Mouse (Mus musculus): Measurements from ENCODE around the gene Psmb11.

The Psmb11 gene

GRCm38 (mm10) chr14:54624976-54625375 lies 3.7 kb downstream of the Psmb11 start:
- peaks cover 22% of the 10 kb centered on the region for H3K4me1 ChIP-seq (replicated peaks; ENCODE audit: low read depth, low read length)
- TF ChIP-seq POU5F1 (IDR thresholded peaks at IDR 0.05; ENCODE audit: borderline replicate concordance, low read length) (no peak), NANOG (IDR thresholded peaks at IDR 0.05; ENCODE audit: borderline replicate concordance, low read length) (no peak), CTCF (conservative IDR thresholded peaks at IDR 0.05; ENCODE audit: low read length) (no peak)
- H3K36me3 ChIP-seq (ENCODE audit: insufficient read depth, low read length), result no peaks in the 10 kb centered on the region

GRCm38 (mm10) chr14:54628103-54628502 lies 6.9 kb downstream of the Psmb11 start:
- no peak overlapping the region for H3K4me3 ChIP-seq (replicated peaks; ENCODE audit: low read length)
- TF ChIP-seq POU5F1 (IDR thresholded peaks at IDR 0.05; ENCODE audit: borderline replicate concordance, low read length), result no peak
- TF ChIP-seq CTCF (conservative IDR thresholded peaks at IDR 0.05; ENCODE audit: low read length), result no peak
- TF ChIP-seq NANOG (IDR thresholded peaks at IDR 0.05; ENCODE audit: borderline replicate concordance, low read length), result no peak
- peaks cover 66% of the 10 kb centered on the region for H3K27me3 ChIP-seq (ENCODE audit: insufficient read depth, low read length)
- no peaks in the 10 kb centered on the region for H3K9me3 ChIP-seq (ENCODE audit: low read length)
- no peaks in the 10 kb centered on the region for H3K36me3 ChIP-seq (ENCODE audit: insufficient read depth, low read length)
- peaks cover 33% of the 10 kb centered on the region for H3K4me1 ChIP-seq (replicated peaks; ENCODE audit: low read depth, low read length)

More at GRCm38 (mm10) chr14:54624976-54625375, 3.7 kb downstream of the Psmb11 start:
- peaks cover 42% of the 10 kb centered on the region for H3K27me3 ChIP-seq (ENCODE audit: insufficient read depth, low read length)
- no peaks in the 10 kb centered on the region for H3K9me3 ChIP-seq (ENCODE audit: low read length)
- H3K4me3 ChIP-seq (replicated peaks; ENCODE audit: low read length), result peak overlapping the region; percentile 70

GRCm38 (mm10) chr14:54629797-54630196 lies 8.6 kb downstream of the Psmb11 start:
- peaks cover 31% of the 10 kb centered on the region for H3K4me1 ChIP-seq (replicated peaks; ENCODE audit: low read depth, low read length)
- H3K36me3 ChIP-seq (ENCODE audit: insufficient read depth, low read length), result no peaks in the 10 kb centered on the region
- H3K9me3 ChIP-seq (ENCODE audit: low read length), result no peaks in the 10 kb centered on the region
- TF ChIP-seq NANOG (IDR thresholded peaks at IDR 0.05; ENCODE audit: borderline replicate concordance, low read length) (no peak), POU5F1 (IDR thresholded peaks at IDR 0.05; ENCODE audit: borderline replicate concordance, low read length) (no peak), CTCF (conservative IDR thresholded peaks at IDR 0.05; ENCODE audit: low read length) (no peak)
- peaks cover 65% of the 10 kb centered on the region for H3K27me3 ChIP-seq (ENCODE audit: insufficient read depth, low read length)
- no peak overlapping the region for H3K4me3 ChIP-seq (replicated peaks; ENCODE audit: low read length)

GRCm38 (mm10) chr14:54630583-54631239 lies 9.5 kb downstream of the Psmb11 start:
- TF ChIP-seq POU5F1 (IDR thresholded peaks at IDR 0.05; ENCODE audit: borderline replicate concordance, low read length), result no peak
- TF ChIP-seq NANOG (IDR thresholded peaks at IDR 0.05; ENCODE audit: borderline replicate concordance, low read length), result no peak
- no peak for TF ChIP-seq CTCF (conservative IDR thresholded peaks at IDR 0.05; ENCODE audit: low read length)
- Histone ChIP-seq H3K36me3 (ENCODE audit: insufficient read depth, low read length) (no peaks in the 10 kb centered on the region), H3K27me3 (ENCODE audit: insufficient read depth, low read length) (peaks cover 56% of the 10 kb centered on the region), H3K4me1 (replicated peaks; ENCODE audit: low read depth, low read length) (peaks cover 23% of the 10 kb centered on the region), H3K9me3 (ENCODE audit: low read length) (no peaks in the 10 kb centered on the region), H3K4me3 (replicated peaks; ENCODE audit: low read length) (no peak overlapping the region)

- H3K4me1 ChIP-seq (replicated peaks; ENCODE audit: low read depth, low read length), result peaks cover 23% of the 10 kb centered on the region
- TF ChIP-seq POU5F1 (IDR thresholded peaks at IDR 0.05; ENCODE audit: borderline replicate concordance, low read length), result no peak
- no peak for TF ChIP-seq CTCF (conservative IDR thresholded peaks at IDR 0.05; ENCODE audit: low read length)
- no peak for TF ChIP-seq NANOG (IDR thresholded peaks at IDR 0.05; ENCODE audit: borderline replicate concordance, low read length)
- no peaks in the 10 kb centered on the region for H3K36me3 ChIP-seq (ENCODE audit: insufficient read depth, low read length)
- H3K4me3 ChIP-seq (replicated peaks; ENCODE audit: low read length), result peak overlapping the region; percentile 84; the same call in 1 of the 2 replicates
- peaks cover 51% of the 10 kb centered on the region for H3K27me3 ChIP-seq (ENCODE audit: insufficient read depth, low read length)
- H3K9me3 ChIP-seq (ENCODE audit: low read length), result no peaks in the 10 kb centered on the region
Observed at GRCm38 (mm10) chr14:54631240-54631599, 10.0 kb downstream of the Psmb11 start.

- H3K9me3 ChIP-seq (ENCODE audit: low read length), result no peaks in the 10 kb centered on the region
- peaks cover 28% of the 10 kb centered on the region for H3K4me1 ChIP-seq (replicated peaks; ENCODE audit: low read depth, low read length)
- H3K36me3 ChIP-seq (ENCODE audit: insufficient read depth, low read length), result no peaks in the 10 kb centered on the region
- H3K4me3 ChIP-seq (replicated peaks; ENCODE audit: low read length), result peak overlapping the region; percentile 84
- TF ChIP-seq CTCF (conservative IDR thresholded peaks at IDR 0.05; ENCODE audit: low read length) (no peak), NANOG (IDR thresholded peaks at IDR 0.05; ENCODE audit: borderline replicate concordance, low read length) (no peak), POU5F1 (IDR thresholded peaks at IDR 0.05; ENCODE audit: borderline replicate concordance, low read length) (no peak)
- H3K27me3 ChIP-seq (ENCODE audit: insufficient read depth, low read length), result peaks cover 41% of the 10 kb centered on the region
Observed at GRCm38 (mm10) chr14:54632252-54632651, 11.0 kb downstream of the Psmb11 start.

GRCm38 (mm10) chr14:54634182-54634581 lies 12.9 kb downstream of the Psmb11 start:
- no peak overlapping the region for H3K4me3 ChIP-seq (replicated peaks; ENCODE audit: low read length)
- 0 out of 2 replicates have a peak, but pooled peaks cover 7% of the 10 kb centered on the region for H3K36me3 ChIP-seq (ENCODE audit: insufficient read depth, low read length)
- TF ChIP-seq CTCF (conservative IDR thresholded peaks at IDR 0.05; ENCODE audit: low read length), result 0 out of 2 replicates have a peak, but pooled peaks have one; percentile 14
- TF ChIP-seq POU5F1 (IDR thresholded peaks at IDR 0.05; ENCODE audit: borderline replicate concordance, low read length), result no peak
- H3K4me1 ChIP-seq (replicated peaks; ENCODE audit: low read depth, low read length), result peaks cover 28% of the 10 kb centered on the region
- peaks cover 44% of the 10 kb centered on the region for H3K27me3 ChIP-seq (ENCODE audit: insufficient read depth, low read length)
- no peaks in the 10 kb centered on the region for H3K9me3 ChIP-seq (ENCODE audit: low read length)

GRCm38 (mm10) chr14:54636954-54637353 lies 15.7 kb downstream of the Psmb11 start:
- Histone ChIP-seq H3K36me3 (ENCODE audit: insufficient read depth, low read length) (peaks cover 9% of the 10 kb centered on the region; the same call in 1 of the 2 replicates), H3K4me1 (replicated peaks; ENCODE audit: low read depth, low read length) (peaks cover 25% of the 10 kb centered on the region), H3K27me3 (ENCODE audit: insufficient read depth, low read length) (peaks cover 40% of the 10 kb centered on the region), H3K4me3 (replicated peaks; ENCODE audit: low read length) (no peak overlapping the region), H3K9me3 (ENCODE audit: low read length) (no peaks in the 10 kb centered on the region)
- TF ChIP-seq CTCF (conservative IDR thresholded peaks at IDR 0.05; ENCODE audit: low read length) (peak; percentile 94), NANOG (IDR thresholded peaks at IDR 0.05; ENCODE audit: borderline replicate concordance, low read length) (no peak)

GRCm38 (mm10) chr14:54638210-54638609 lies 17.0 kb downstream of the Psmb11 start:
- H3K4me1 ChIP-seq (replicated peaks; ENCODE audit: low read depth, low read length), result peaks cover 38% of the 10 kb centered on the region
- no peak overlapping the region for H3K4me3 ChIP-seq (replicated peaks; ENCODE audit: low read length)
- H3K36me3 ChIP-seq (ENCODE audit: insufficient read depth, low read length), result peaks cover 21% of the 10 kb centered on the region
- peaks cover 33% of the 10 kb centered on the region for H3K27me3 ChIP-seq (ENCODE audit: insufficient read depth, low read length)
- TF ChIP-seq NANOG (IDR thresholded peaks at IDR 0.05; ENCODE audit: borderline replicate concordance, low read length) (no peak), CTCF (conservative IDR thresholded peaks at IDR 0.05; ENCODE audit: low read length) (no peak), POU5F1 (IDR thresholded peaks at IDR 0.05; ENCODE audit: borderline replicate concordance, low read length) (no peak)
- no peaks in the 10 kb centered on the region for H3K9me3 ChIP-seq (ENCODE audit: low read length)

Data from E14TG2a.4 (cell line).